Mouse (Mus musculus) G1E (cell line): ENCODE measurements around the gene Nfix.
A peak's percentile ranks its signal among the peaks of the same experiment; 100 is the strongest.

ENCODE experiments used
- CTCF ChIP-seq: IDR thresholded peaks from 2 replicates; pipeline ENCODE4 v1.5.1; 2012; ENCODE audit warnings: low read depth, low read length, inconsistent platforms, mixed read lengths
- GATA1 ChIP-seq: IDR thresholded peaks from 2 replicates; pipeline ENCODE4 v1.6.1; 2012; ENCODE audit warnings: borderline replicate concordance, low read length, inconsistent platforms, mixed read lengths
- TAL1 ChIP-seq: conservative IDR thresholded peaks from 2 replicates; pipeline ENCODE4 v1.6.1; 2012; ENCODE audit warnings: low read depth, low read length, inconsistent platforms, mixed read lengths

- TF ChIP-seq CTCF (peak; percentile 49; the same call in 1 of the 2 replicates), GATA1 (no peak), TAL1 (no peak)
Measured at GRCm38 (mm10) chr8:84810896-84811295, 10.8 kb upstream of the Nfix start.
